Mouse (Mus musculus) ZHBTc4 (cell line): Measurements from ENCODE around the gene Slc25a16.

Source experiments
- DNase-seq: peaks from one replicate; pipeline ENCODE4 v3.0.0-alpha.2; 2011; ENCODE audit warnings: low read depth, low spot score

Slc25a16 gene

GRCm38 (mm10) chr10:62919925-62920765 is at the start of gene Slc25a16:
TSS of gene Slc25a16 (plus strand) at chr10:62920633.
- DNase-seq, result peak; percentile 97

- peak; percentile 60 for DNase-seq
Measured at GRCm38 (mm10) chr10:62874828-62875227, 45.6 kb upstream of the Slc25a16 start.

- DNase-seq, result no peak
Measured at GRCm38 (mm10) chr10:62875565-62875964, 44.9 kb upstream of the Slc25a16 start.

GRCm38 (mm10) chr10:62878056-62878455 is 42.4 kb upstream of the Slc25a16 start:
- DNase-seq, result no peak

GRCm38 (mm10) chr10:62881211-62881610 is 39.2 kb upstream of the Slc25a16 start:
- peak; percentile 83 for DNase-seq

- peak; percentile 79 for DNase-seq
Measured at GRCm38 (mm10) chr10:62883933-62884372, 36.5 kb upstream of the Slc25a16 start.

GRCm38 (mm10) chr10:62884517-62884916 is 35.9 kb upstream of the Slc25a16 start:
- peak; percentile 71 for DNase-seq

- peak; percentile 82 for DNase-seq
Measured at GRCm38 (mm10) chr10:62885460-62885859, 35.0 kb upstream of the Slc25a16 start.

GRCm38 (mm10) chr10:62885969-62886798 is 34.2 kb upstream of the Slc25a16 start:
- DNase-seq, result peak; percentile 78

- DNase-seq, result peak; percentile 81
Measured at GRCm38 (mm10) chr10:62886799-62887591, 33.4 kb upstream of the Slc25a16 start.

- DNase-seq, result no peak
Measured at GRCm38 (mm10) chr10:62891025-62891424, 29.4 kb upstream of the Slc25a16 start.

GRCm38 (mm10) chr10:62892549-62893232 is 27.7 kb upstream of the Slc25a16 start:
- peak; percentile 91 for DNase-seq

- no peak for DNase-seq
Measured at GRCm38 (mm10) chr10:62893356-62893884, 27.0 kb upstream of the Slc25a16 start.

- DNase-seq, result peak; percentile 68
Measured at GRCm38 (mm10) chr10:62894447-62894846, 26.0 kb upstream of the Slc25a16 start.

GRCm38 (mm10) chr10:62895386-62895785 is 25.0 kb upstream of the Slc25a16 start:
- DNase-seq, result peak; percentile 77

- no peak for DNase-seq
Measured at GRCm38 (mm10) chr10:62896035-62896434, 24.4 kb upstream of the Slc25a16 start.

- peak; percentile 90 for DNase-seq
Measured at GRCm38 (mm10) chr10:62896774-62897173, 23.7 kb upstream of the Slc25a16 start.

GRCm38 (mm10) chr10:62897437-62897836 is 23.0 kb upstream of the Slc25a16 start:
- peak; percentile 52 for DNase-seq

GRCm38 (mm10) chr10:62898061-62898460 is 22.4 kb upstream of the Slc25a16 start:
- DNase-seq, result peak; percentile 81

- DNase-seq, result peak; percentile 73
Measured at GRCm38 (mm10) chr10:62900144-62900543, 20.3 kb upstream of the Slc25a16 start.

- DNase-seq, result no peak
Measured at GRCm38 (mm10) chr10:62901826-62902225, 18.6 kb upstream of the Slc25a16 start.
